Mouse (Mus musculus): ENCODE data around the gene Hormad2.

The Hormad2 gene

DNA sequence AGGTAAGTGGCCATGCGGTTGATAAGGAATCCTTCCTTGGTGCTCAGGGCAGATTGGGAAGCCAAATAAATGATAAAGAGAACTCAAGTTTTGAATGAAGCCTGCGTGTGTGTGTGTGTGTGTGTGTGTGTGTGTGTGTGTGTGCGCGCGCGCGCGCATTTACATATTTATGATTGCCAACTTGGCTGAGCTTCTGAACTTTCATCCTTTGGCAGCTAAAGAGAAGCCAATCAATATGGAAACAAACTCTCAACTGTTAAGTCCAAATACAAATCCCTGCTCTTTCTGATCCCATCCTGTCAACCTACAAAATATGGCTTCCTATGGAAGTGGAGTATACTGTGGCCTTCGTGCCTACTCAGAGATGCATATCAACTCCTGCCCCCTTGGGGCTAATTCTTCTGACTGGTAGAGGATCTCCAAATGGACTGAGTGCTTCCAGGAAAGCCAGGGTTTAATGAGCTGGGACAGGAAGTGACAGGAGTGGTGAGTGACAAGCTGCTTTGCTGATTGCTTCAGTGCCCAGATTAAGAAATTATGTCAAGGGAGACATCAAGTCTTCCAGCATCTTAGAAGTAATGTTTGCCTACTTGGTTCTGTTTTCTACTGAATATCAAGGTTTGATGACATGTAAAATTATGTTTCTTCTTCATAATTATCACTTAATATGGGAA lies 5.4 kb upstream of the Hormad2 start:
- DNase-seq (ENCODE audit: low read depth, low spot score) = no peak

DNA sequence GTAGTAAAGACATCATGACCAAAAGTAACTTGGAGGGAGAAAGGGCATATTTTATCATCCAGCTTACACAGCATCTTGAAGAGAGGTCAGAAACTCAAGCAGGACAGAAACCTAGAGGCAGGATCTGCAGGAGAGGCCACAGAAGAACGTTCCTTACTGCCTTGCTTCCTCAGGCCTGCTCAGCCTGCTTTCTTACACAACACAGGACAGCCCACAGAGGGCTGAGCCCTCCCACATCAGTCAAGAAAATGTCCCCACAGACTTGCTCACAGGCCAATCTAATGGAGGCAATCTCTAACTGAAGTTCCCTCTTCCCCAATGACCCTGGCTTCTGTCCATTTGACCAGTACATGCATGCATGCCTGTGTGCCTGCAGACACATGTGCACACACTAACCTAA lies 1.4 kb upstream of the Hormad2 start:
- no peak for DNase-seq (ENCODE audit: low read depth, low spot score)

DNA sequence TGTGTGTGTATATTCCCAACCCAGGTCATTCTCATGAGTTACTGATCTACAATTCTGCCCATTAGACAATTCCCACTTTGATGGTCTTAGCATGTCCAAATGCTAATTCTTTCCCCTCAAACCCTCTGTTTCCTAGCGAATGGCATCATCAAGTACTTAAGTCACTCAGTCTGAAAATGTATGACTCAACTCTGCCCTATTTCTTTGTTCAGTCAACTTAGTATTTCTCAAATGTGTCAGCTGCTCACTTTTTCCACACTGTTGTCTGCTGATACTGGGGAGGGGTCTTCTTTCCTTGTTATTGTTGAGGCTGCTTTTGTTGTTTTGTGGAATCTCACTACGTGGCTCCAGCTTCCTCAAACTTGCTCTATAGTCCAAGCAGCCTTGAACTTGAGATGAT lies 2.7 kb downstream of the Hormad2 start:
- no peak for DNase-seq (ENCODE audit: low read depth, low spot score)

DNA sequence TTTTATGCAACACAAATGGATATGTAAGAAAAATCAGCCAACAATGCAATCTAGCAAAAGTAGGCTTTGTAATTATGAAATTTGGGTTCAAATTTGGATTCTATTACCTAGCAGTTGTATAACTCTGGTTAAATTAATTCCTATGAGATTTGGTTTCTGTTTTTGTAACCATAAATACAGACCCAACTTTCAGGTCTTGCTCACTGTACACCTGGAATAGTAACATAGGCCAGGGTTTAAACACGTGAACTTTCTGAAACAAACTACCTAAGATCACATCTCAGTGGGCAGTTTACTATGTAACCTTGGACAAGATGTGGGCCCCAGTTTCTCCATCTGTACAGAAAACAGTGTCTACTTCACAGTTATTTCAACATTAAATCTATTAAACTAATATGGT lies 3.6 kb downstream of the Hormad2 start:
- DNase-seq (ENCODE audit: low read depth, low spot score) = no peak

DNA sequence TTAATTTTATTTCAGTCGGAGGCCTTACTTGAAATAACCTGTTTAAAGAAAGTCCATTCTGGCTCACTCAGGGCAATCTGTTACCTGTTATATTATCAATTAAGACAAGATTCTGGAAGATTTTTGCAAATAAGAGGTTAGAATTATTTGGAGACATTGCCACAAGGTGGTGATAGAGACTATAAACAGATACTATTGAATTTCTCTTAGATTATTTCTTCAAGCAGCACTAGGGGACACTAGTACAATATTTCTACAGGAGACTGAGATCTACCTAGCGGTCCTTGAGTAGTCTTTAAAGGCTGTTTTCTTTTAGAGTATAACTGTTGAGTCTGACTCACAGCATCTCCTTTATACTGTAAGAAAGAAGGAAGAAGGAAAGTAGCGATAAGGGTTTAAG lies 4.3 kb downstream of the Hormad2 start:
- no peak for DNase-seq (ENCODE audit: low read depth, low spot score)

DNA sequence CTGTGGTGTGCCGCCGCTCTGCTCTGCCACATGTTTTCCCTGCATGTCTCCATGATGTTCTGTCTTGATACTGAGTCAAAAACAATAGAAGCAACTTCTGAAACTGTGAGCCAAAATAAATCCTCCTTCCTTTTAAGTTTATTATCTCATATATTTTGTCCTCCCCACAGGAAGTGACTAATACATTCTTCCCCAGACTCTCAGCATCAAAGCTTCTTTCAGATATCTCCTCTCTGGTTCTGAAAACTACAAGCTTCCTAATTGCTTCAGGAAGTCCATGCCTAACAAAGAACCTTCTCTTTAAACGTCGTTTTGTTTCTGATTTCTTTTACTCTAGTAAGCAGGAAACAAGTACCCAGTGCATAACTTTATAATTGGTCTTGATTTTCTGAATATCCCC lies 6.4 kb downstream of the Hormad2 start:
- no peak for DNase-seq (ENCODE audit: low read depth, low spot score)

DNA sequence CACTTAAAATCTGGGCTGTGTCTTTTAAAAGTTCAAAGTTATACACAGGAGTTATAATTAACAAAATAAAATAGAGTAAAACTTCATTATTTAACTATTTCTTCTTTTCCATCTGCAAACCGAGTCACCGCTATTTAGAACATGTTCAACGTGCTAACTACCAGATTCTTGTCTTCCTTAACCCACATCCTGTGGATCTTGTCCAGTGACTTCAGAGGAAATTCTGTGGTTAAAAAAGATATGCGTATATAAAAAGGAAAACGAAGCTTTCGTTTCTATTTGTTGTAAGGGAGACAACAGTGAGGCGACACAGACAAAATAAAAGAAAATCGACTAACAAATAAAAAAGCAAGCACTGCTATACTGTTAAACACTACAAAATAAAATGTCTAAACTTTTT lies 17.1 kb downstream of the Hormad2 start:
- no peak for DNase-seq (ENCODE audit: low read depth, low spot score)

DNA sequence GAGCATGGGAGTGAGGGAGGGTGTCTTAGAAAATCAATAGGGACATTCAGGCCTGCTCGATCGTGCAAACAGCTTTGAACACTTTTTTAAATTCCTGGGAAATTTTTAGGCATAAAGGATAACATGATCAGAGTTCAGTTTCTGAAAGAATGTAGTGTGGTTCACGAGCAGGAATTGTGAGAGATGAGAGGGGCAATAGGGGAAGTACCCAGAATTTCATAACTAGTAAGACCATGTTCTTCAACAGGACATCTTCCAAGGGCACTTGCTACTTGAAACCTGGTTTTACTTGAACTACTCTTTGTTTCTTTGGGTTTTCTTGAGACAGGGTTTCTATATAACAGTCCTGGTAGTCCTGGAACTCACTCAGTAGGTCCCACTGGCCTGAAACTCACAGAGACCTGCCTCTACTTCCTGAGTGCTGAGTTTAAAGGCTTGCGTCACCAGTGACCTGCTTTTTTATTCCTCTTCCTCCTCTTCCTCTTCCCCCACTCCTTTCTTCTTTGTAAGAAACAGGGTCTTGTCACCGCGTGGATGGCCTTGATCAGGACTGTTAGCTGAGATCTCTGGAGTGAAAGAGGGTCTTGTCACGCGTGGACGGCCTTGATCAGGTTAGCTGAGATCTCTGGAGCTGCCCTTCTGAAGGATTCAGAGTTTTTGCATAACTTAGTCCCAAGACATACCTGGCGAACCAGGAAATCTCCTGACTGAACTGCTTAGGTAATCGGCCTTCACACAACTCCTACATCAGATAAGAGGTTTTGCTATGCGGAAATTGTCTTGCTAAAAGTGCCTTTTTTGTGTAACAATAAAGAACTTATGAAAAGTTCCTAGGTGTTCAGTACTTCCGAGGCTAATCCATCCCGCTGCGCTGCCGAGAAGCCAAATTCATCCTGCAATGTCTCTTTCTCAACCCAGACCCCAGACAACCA lies 18.1 kb downstream of the Hormad2 start:
- peak; percentile 51 for DNase-seq (ENCODE audit: low read depth, low spot score)

DNA sequence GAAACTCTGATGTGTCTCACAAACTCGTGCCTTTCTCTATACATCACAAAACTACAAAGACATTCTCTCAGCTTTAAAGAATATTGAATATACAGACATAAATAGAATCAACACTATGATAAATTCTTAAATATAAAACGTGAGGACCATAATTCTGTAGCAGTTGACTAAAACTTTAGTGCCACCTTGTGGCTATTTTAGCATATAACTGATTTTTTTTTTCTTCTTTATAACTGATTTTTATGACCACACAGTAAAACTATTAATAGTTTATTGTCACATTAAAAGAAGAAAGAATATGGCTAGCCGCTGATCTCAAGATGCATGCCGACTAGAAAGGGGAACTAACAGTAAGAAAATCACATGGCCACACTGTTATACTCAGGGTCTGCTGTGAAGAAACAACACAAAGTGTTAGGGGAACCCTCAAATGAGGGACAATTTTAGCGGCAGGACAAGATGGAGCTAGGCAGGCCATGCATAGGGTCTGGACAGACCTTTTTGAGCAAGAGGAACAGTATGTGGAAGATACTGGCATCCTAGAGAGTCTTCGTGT lies 18.9 kb downstream of the Hormad2 start:
- no peak for DNase-seq (ENCODE audit: low read depth, low spot score)

DNA sequence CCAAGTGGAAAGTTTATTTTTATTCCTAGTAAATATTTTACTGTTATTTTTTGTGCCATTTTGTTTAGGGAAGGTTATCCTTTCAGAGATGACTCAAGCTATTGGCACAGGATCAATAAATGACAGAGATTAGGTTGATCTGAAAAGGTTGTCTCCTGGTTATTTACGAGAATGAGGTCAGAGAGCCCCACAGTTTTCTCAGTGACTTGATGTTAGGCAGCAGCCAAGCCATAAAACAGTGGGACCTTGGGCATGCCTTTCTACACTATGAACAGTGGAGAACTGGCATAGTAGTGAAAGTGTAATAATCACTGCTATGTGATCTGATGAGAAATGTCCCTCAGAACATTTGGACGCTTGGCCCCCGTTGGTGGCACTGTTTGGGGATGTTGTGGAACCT lies 22.9 kb downstream of the Hormad2 start:
- no peak for DNase-seq (ENCODE audit: low read depth, low spot score)

DNA sequence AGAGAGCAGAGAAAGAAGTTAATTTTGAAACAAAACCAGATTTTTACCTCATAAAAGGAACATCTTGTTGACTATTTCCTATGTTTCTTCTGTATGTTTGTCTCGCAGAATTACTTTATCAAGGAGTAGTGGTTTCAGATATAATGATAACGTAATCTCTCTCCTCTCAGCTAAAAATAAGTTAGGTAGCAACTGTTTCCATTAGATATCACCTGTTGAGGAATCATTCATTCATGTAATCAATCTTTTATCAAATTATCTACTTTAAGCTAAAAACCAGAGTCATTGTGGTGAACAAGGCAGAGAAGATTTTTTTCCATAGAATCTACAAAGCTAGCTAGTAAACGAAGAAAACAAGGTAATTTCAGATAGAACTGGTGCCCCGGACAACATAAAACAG lies 28.6 kb downstream of the Hormad2 start:
- no peak for DNase-seq (ENCODE audit: low read depth, low spot score)

DNA sequence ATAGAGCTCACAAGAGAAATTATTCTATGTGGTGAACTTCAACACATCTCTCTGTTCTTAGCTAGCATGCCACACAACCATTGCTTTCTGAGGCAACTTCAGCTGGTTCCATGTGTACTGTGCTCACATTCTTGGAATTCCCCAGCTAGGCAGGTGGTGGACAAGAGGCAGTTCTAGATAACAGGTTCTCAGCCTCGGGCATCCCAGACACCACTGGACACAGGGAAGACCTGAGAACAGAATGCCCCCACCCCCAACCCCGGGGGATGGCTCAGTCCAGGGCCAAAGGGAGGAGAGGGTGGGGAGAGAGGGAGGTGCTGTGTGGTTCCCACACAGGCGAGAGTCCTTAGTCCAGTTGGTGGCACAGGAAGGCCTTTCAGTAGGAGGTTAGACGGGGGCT lies 36.6 kb downstream of the Hormad2 start:
- peak; percentile 16 for DNase-seq (ENCODE audit: low read depth, low spot score)

DNA sequence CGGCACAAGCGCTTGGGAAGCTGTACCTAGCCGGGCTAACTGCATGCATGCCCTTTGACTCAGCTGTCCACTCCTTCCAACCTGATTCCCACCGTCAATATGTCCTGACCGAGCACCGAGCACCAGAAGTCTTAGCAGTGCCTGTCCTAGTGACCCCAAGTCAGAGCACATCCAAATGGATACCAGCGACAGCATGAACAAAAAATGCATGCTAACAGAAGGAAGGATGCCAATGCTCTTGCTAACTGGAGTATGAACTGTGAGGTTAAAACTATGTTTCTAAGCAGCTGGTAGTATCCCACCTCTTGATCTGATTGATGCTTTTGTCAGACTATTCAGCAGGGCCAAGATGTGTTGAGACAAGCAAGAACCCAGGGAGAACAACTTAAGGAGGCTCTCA lies 37.5 kb downstream of the Hormad2 start:
- DNase-seq (ENCODE audit: low read depth, low spot score) = no peak

DNA sequence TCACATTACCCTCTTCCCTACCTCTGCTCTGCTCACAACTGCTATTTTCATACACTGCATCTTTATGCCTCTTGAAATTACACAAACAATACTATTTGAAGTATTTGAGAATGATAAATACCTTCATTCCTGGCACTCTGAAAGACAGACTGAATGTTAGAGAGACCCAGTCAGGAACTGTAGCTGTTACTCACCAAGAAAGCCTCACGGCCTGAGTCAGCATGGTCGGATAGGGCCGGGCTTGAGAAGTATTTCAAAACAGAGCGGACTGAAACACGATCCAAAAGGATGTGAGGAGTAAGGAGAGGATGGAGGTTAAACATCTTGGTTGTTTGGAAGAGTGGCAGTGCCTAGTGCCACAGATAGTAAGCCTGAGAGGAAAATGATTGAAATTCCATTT lies 39.7 kb downstream of the Hormad2 start:
- DNase-seq (ENCODE audit: low read depth, low spot score) = no peak

DNA sequence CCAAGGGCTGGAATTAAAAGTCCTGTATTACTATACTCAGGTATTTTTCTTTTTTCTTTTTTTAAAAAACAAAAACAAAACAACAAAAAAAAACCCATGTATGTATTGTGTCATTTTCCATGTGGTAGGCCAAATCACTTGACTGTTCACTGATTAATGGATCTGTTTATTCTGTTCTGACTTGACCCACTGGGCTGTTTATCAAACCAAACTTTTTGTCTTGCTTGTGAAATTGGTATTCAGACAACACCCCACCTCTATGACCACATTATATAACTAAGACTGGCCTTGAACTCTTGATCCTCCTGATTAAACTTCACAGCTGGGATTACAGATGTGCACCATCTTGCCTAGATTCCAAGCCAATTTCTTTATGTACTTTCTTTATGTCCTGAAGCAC lies 46.7 kb downstream of the Hormad2 start:
- no peak for DNase-seq (ENCODE audit: low read depth, low spot score)

DNA sequence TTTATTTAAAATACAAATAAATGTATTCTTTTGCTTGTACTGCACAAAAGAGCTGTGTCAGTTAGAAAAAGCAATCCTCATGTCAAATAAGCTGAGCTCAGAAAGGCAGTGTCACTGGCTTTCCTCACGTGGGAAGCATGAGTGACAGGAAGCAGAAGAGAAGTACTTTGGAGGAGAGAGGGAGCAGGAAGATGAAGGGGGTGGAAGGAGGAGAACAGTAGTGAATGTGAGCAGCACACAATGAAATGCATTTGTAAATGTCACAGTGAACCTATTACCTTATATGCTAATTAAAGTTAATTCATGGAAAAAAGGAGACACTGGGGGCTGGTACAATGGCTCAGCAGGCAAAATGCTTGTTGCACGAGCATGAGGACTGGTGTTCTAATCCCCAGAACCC lies 52.9 kb downstream of the Hormad2 start:
- no peak for DNase-seq (ENCODE audit: low read depth, low spot score)

DNA sequence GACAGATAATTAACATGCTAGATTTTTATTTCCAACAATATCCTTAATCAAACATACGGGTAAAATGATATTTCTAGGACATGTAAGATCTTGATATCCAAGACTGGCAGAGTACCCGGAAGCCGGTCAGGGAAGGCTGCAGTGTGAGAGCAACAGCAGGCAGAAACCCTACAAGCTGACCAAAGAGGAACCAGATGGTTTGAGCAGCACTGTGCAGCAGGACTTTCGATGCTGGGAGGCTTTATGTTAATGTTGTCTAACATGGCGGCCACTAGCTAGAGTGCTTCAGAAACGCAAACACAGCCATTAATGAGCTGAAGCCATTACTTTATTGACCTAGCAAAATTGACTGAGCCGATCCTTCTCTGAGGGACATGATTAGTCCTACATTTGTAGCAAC lies 58.6 kb downstream of the Hormad2 start:
- DNase-seq (ENCODE audit: low read depth, low spot score) = no peak

DNA sequence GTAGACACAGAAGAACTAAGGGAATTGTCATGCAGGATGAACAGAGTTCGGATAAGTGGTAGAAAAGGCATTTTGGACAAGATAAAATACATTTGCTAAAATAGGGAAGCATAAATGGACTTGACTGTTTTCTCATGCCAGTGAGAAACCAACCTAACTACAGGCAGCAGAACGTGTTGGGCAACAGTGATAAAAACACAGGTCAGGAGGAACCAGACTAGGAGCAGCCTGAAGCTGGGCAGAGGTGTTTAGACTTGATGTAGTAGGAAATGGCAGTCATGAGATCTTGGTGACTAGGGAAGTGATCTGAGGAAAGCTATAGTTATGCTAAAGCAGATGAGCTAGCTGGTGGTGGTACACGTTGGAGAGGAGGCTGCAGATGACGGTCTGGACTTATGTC lies 61.0 kb downstream of the Hormad2 start:
- DNase-seq (ENCODE audit: low read depth, low spot score) = peak; percentile 45

DNA sequence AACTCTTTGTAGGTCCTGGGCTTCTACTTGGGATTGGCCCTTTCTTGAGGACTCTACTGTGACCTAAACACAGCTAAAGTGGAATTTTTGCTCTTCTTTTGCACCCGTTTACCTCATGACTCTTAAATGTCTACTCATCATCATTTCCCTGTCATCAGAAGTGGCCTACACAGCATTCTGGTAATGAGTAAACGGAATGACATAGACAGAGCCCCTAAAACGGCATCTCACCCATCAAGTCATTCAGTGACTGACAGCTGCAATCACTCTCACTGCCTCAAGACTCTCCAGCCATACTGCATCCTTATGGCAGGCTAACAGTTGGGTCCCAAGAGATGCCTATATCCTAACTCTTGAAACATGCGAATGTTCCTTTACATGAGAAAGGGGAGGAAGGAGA lies 74.5 kb downstream of the Hormad2 start:
- DNase-seq (ENCODE audit: low read depth, low spot score) = no peak

DNA sequence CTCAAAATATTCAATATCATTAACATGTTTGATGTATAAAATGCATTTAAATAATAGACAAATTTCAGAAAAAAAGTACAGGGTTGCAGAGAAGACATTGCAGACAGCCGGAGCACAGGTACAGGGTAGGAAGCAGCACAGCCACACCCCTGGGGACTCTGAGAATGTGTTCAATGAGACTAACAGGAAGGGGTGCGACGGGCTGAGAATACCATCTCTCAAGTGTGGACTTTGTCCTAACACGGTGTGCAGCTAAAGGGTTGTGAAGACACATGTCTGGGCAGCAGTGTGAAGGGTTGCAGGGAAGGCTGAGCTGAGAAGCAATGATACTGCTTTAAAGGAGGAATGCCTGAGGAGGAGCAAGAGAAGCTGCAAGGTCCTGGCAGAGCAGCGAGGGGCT lies 85.5 kb downstream of the Hormad2 start:
- no peak for DNase-seq (ENCODE audit: low read depth, low spot score)

DNA sequence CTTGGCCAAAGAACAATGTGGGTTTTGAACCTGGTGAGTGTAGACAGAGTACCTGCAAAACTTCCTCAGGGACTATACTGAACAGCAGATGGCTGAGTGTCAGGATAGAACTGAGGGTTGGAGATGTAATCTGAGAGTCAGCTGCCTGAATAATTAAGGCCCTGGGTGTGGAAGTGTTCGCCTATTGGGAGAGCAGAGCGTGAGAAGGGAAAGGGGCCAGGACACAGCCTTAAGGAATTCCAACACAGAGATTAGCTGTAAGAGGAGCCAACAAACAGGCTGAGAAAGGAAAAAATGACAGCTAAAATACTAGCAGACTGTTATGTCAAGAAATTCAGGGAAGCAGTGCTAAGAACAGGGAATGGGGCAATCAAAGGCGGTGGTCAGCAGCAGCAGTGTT lies 88.3 kb downstream of the Hormad2 start:
- no peak for DNase-seq (ENCODE audit: low read depth, low spot score)

DNA sequence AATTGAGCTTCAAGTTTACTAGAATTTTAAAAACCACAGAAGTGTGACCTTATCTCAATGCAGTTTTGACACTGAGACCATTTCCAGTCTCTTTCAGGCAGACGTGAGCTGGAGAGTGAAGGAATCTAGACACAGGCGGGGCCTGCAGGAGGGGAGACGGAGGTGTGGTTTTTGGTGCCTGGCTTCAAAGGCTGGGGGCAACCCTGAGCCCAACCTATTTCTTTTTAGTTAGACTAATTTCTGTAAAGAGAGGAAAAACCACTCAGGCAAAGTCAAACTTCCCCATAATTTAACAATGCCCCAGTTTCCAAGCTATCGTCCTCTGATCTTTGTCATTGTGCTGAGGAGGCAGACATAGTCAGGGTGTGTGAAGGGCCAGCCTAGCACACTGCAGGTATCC lies 97.0 kb downstream of the Hormad2 start:
- no peak for DNase-seq (ENCODE audit: low read depth, low spot score)

DNA sequence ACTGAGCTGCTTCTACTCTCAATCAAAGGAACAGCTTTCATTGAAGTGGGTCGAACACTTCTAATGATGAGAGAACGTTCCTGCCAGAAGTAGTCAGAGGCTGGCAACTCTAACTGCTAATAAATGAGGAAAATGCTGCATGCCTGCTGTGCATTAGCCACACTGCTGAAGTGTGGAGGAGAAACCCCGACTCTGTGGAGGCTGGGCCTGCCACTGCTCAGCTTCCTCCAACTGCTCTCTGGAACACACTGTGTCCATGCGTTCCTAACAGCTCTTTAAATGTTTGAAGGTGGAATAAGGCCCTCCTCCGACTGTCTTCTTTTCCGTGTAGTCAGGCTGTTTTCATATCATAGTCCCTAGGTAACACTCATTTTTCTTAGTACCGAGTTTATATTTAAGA lies 98.9 kb downstream of the Hormad2 start:
- no peak for DNase-seq (ENCODE audit: low read depth, low spot score)

All from ES-CJ7 (cell line).